Mouse (Mus musculus) neural tube, embryonic 11.5 days (tissue): ENCODE data around the gene Baiap2l1. TPM values are rescaled to one million over a fixed set of nuclear protein-coding genes. Genes with fewer than 3 reads are reported as not detected.
A peak's percentile ranks its signal among the peaks of the same experiment; 100 is the strongest.

ENCODE experiments used
- ATAC-seq: fragments of 200-750 bp; cut with Nextera tagmentation; 2 replicates; pipeline ENCODE4 v1.8.0; 2017; ENCODE audit warnings: moderate number of reproducible peaks, mild to moderate bottlenecking, moderate TSS enrichment, moderate library complexity; ENCODE audit not compliant: insufficient read depth, low FRiP score, low TSS enrichment
- DNase-seq: peaks from one replicate; pipeline ENCODE4 v3.0.0-alpha.2; 2015; ENCODE audit warnings: low spot score
- H3K27ac ChIP-seq: fragments of 300-500 bp; sonication (generic); 2 replicates; pipeline ENCODE4 v1.5.1; 2014; ENCODE audit warnings: low read depth, mild to moderate bottlenecking, low read length
- H3K27me3 ChIP-seq: fragments of 300-500 bp; sonication (generic); 2 replicates; pipeline ENCODE4 v1.6.1; 2014; ENCODE audit warnings: mild to moderate bottlenecking, low read length, mixed read lengths; ENCODE audit not compliant: control insufficient read depth, insufficient read depth
- H3K36me3 ChIP-seq: fragments of 300-500 bp; sonication (generic); 2 replicates; pipeline ENCODE4 v1.6.1; 2014; ENCODE audit warnings: mild to moderate bottlenecking, low read length, moderate library complexity, mixed read lengths; ENCODE audit not compliant: control insufficient read depth, insufficient read depth
- H3K4me1 ChIP-seq: fragments of 300-500 bp; sonication (generic); 2 replicates; pipeline ENCODE4 v1.6.1; 2014; ENCODE audit warnings: low read length, mixed read lengths; ENCODE audit not compliant: control insufficient read depth, insufficient read depth
- H3K4me2 ChIP-seq: fragments of 300-500 bp; sonication (generic); 2 replicates; pipeline ENCODE4 v1.6.1; 2014; ENCODE audit warnings: low read depth, mild to moderate bottlenecking, moderate library complexity
- H3K4me3 ChIP-seq: fragments of 300-500 bp; sonication (generic); 2 replicates; pipeline ENCODE4 v1.5.1; 2014; ENCODE audit warnings: low read depth, low read length
- H3K9ac ChIP-seq: fragments of 300-500 bp; sonication (generic); 2 replicates; pipeline ENCODE4 v1.6.1; 2014; ENCODE audit warnings: mild to moderate bottlenecking, low read length
- H3K9me3 ChIP-seq: fragments of 300-500 bp; sonication (generic); 2 replicates; pipeline ENCODE4 v1.6.1; 2016; ENCODE audit warnings: low read length; ENCODE audit not compliant: control insufficient read depth
- WGBS: fragments of 180-500 bp; shearing (Covaris S2); extraction: QIAGEN DNeasy Blood & Tissue Kit; methylation state at CpG from one replicate; pipeline ENCODE4 v1.1.7; 2014; 5-methylcytosine and 5-hydroxymethylcytosine counted together
- polyA plus RNA-seq: library from polyadenylated mRNA; unstranded; fragments of >200 nt; fragmentation: Nextera tagmentation; extraction: Ambion mirVana; gene quantifications from 2 replicates; pipeline ENCODE4 v1.2.1, GENCODE M21; 2014

Gene Baiap2l1
- polyA plus RNA-seq, 1 experiment from 2014 or later, result 2.9 TPM

GRCm38 (mm10) chr5:144223899-144224816 lies 133.8 kb downstream of the Baiap2l1 start:
- Histone ChIP-seq H3K36me3 (no peaks in the 10 kb centered on the region), H3K27me3 (no peaks in the 10 kb centered on the region), H3K9ac (peak overlapping the region; percentile 78), H3K4me1 (peaks cover 5% of the 10 kb centered on the region), H3K9me3 (no peaks in the 10 kb centered on the region), H3K4me3 (peak overlapping the region; percentile 61), H3K4me2 (peak overlapping the region; percentile 77), H3K27ac (peak overlapping the region; percentile 29; the same call in 1 of the 2 replicates)
- DNase-seq, result no peak
- 23% methylated on average over 18 of the region's 18 CpGs for WGBS
- ATAC-seq, result peak; percentile 46; the same call in 1 of the 2 replicates

GRCm38 (mm10) chr5:144223503-144223862 lies 134.4 kb downstream of the Baiap2l1 start, which contains the start of gene Tecpr1:
Gene Tecpr1 (minus strand): TSS chr5:144223615.
- ATAC-seq (peak; percentile 95), DNase-seq (peak; percentile 95)
- H3K9ac ChIP-seq, result peak within 1 kb of the TSS; percentile 78
- H3K4me2 ChIP-seq, result peak within 1 kb of the TSS; percentile 77
- under 1% methylated on average over 37 of the region's 37 CpGs for WGBS
- H3K9me3 ChIP-seq, result no peaks in the 10 kb centered on the region
- peak within 1 kb of the TSS; percentile 29; the same call in 1 of the 2 replicates for H3K27ac ChIP-seq
- H3K4me3 ChIP-seq, result peak within 1 kb of the TSS; percentile 61
- no peaks in the 10 kb centered on the region for H3K27me3 ChIP-seq
- H3K4me1 ChIP-seq, result peaks cover 5% of the 10 kb centered on the region
- H3K36me3 ChIP-seq, result no peaks in the 10 kb centered on the region

- Histone ChIP-seq H3K4me3 (peak overlapping the region; percentile 61), H3K9ac (peak overlapping the region; percentile 73), H3K4me2 (peak overlapping the region; percentile 77), H3K27me3 (no peaks in the 10 kb centered on the region), H3K36me3 (no peaks in the 10 kb centered on the region), H3K27ac (no peak overlapping the region), H3K9me3 (no peaks in the 10 kb centered on the region), H3K4me1 (peaks cover 5% of the 10 kb centered on the region)
- WGBS, result 3% methylated on average over 25 of the region's 25 CpGs
- no peak; the same call in 1 of the 2 replicates for ATAC-seq
- DNase-seq, result no peak
Measured at GRCm38 (mm10) chr5:144222811-144223502, 135.0 kb downstream of the Baiap2l1 start.

GRCm38 (mm10) chr5:144221305-144221704 lies 136.6 kb downstream of the Baiap2l1 start:
- Histone ChIP-seq H3K27me3 (no peaks in the 10 kb centered on the region), H3K27ac (no peak overlapping the region), H3K4me1 (peaks cover 5% of the 10 kb centered on the region), H3K4me2 (no peak overlapping the region), H3K36me3 (no peaks in the 10 kb centered on the region), H3K4me3 (no peak overlapping the region), H3K9me3 (no peaks in the 10 kb centered on the region), H3K9ac (no peak overlapping the region)
- DNase-seq, result no peak
- 76% methylated on average over 4 of the region's 4 CpGs for WGBS
- ATAC-seq, result no peak

GRCm38 (mm10) chr5:144219936-144220335 lies 138.0 kb downstream of the Baiap2l1 start:
- Histone ChIP-seq H3K4me3 (no peak overlapping the region), H3K4me2 (no peak overlapping the region), H3K27ac (no peak overlapping the region), H3K9ac (no peak overlapping the region), H3K9me3 (no peaks in the 10 kb centered on the region), H3K4me1 (peaks cover 5% of the 10 kb centered on the region), H3K36me3 (no peaks in the 10 kb centered on the region), H3K27me3 (no peaks in the 10 kb centered on the region)
- 91% methylated on average over 5 of the region's 5 CpGs for WGBS
- ATAC-seq, result no peak
- peak; percentile 2 for DNase-seq

- no peaks in the 10 kb centered on the region for H3K9me3 ChIP-seq
- no peaks in the 10 kb centered on the region for H3K36me3 ChIP-seq
- H3K27me3 ChIP-seq, result no peaks in the 10 kb centered on the region
- ATAC-seq (no peak), DNase-seq (peak; percentile 8)
- no peak overlapping the region for H3K4me3 ChIP-seq
- no peak overlapping the region for H3K4me2 ChIP-seq
- 81% methylated on average over 12 of the region's 12 CpGs for WGBS
- H3K9ac ChIP-seq, result no peak overlapping the region
- no peak overlapping the region for H3K27ac ChIP-seq
- H3K4me1 ChIP-seq, result peaks cover 5% of the 10 kb centered on the region
Measured at GRCm38 (mm10) chr5:144219306-144219705, 138.6 kb downstream of the Baiap2l1 start.

- no peak overlapping the region for H3K4me2 ChIP-seq
- DNase-seq (peak; percentile 4), ATAC-seq (no peak)
- no peak overlapping the region for H3K4me3 ChIP-seq
- no peaks in the 10 kb centered on the region for H3K27me3 ChIP-seq
- no peak overlapping the region for H3K27ac ChIP-seq
- no peak overlapping the region for H3K9ac ChIP-seq
- 91% methylated on average over 7 of the region's 7 CpGs for WGBS
- no peaks in the 10 kb centered on the region for H3K36me3 ChIP-seq
- H3K9me3 ChIP-seq, result no peaks in the 10 kb centered on the region
- peaks cover 5% of the 10 kb centered on the region for H3K4me1 ChIP-seq
Measured at GRCm38 (mm10) chr5:144218061-144218460, 139.9 kb downstream of the Baiap2l1 start.

- Histone ChIP-seq H3K27me3 (no peaks in the 10 kb centered on the region), H3K4me2 (no peak overlapping the region), H3K27ac (no peak overlapping the region), H3K9ac (no peak overlapping the region), H3K36me3 (no peaks in the 10 kb centered on the region; the same call in 1 of the 2 replicates), H3K4me1 (no peaks in the 10 kb centered on the region), H3K9me3 (no peaks in the 10 kb centered on the region), H3K4me3 (no peak overlapping the region)
- ATAC-seq, result no peak
- 75% methylated on average over 2 of the region's 2 CpGs for WGBS
- DNase-seq, result no peak
Measured at GRCm38 (mm10) chr5:144215992-144216391, 141.9 kb downstream of the Baiap2l1 start.
